Mouse (Mus musculus): ENCODE results near the gene 1500011B03Rik. TPM values are rescaled to one million over a fixed set of nuclear protein-coding genes. Genes with fewer than 3 reads are reported as not detected.
A peak's percentile ranks its signal among the peaks of the same experiment; 100 is the strongest.

The 1500011B03Rik gene
- polyA plus RNA-seq, 1 experiment, result 24.1 TPM

DNA sequence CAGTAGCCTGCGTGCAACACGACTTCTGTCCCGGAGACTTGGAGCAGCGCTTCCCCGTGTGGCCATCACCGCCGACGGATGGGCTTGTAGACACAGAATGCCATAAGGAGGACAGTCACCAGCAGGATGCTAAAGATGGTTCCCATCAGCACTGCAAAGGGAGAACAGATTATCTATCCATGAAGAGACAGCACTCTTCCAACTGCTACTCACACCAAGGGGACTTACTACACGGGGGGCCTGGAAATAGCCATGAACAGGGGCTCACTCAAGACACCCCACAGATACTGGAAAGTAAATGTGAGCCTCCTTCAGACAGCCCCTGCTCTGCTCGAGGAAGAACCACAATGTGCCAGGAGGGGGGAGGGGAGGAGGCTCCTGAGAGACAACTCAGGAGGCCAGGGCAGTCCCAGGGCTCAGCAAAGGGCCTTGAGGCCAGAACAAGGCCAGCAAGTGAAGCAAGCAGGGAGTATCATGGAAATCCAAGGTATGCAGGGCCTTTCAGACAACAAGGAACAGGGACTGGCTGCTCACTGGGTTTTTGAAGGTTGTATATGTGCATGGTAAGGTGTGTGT, 14.0 kb downstream of the 1500011B03Rik start:
- Histone ChIP-seq H3K27ac (ENCODE audit: insufficient read depth, low read length) (no peak overlapping the region), H3K36me3 (ENCODE audit: control insufficient read depth, insufficient read depth, low read length) (peaks cover 10% of the 10 kb centered on the region), H3K27me3 (ENCODE audit: control insufficient read depth, insufficient read depth, low read length) (peaks cover 2% of the 10 kb centered on the region; the same call in 1 of the 2 replicates), H3K4me3 (ENCODE audit: extremely low read depth, insufficient read depth, insufficient read length) (no peak overlapping the region), H3K4me1 (ENCODE audit: control insufficient read depth, insufficient read depth, insufficient read length) (peaks cover 9% of the 10 kb centered on the region; the same call in 1 of the 2 replicates)
- TF ChIP-seq POLR2A (IDR thresholded peaks at IDR 0.05; ENCODE audit: low read depth, low read length) (no peak), CTCF (IDR thresholded peaks at IDR 0.05; ENCODE audit: extremely low read depth, insufficient read depth, insufficient read length, insufficient replicate concordance) (no peak)
- no peak for DNase-seq (ENCODE audit: low read depth in 1 of 2, low spot score in 2 of 2)
- 84% methylated on average over 10 of the region's 10 CpGs for WGBS

DNA sequence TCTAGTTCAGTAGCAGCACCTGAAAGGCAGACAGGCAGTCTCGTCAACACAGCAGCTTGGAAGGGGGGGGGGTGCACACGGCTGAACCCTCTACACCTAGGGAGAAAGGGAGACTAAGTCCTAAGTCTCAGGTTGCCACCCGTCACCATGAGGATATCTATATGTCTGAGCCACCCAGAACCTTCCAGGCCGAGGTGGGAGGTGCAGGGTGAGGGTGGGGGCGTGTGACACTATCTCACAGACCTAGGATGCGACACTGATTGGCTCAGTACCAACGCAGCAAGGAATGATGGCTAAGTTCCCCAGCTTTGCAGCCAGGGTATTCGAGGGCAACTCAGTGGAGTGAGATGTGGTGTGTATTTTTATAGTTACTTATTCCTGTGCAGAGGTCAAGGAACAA, 14.9 kb downstream of the 1500011B03Rik start:
- 73% methylated on average over 8 of the region's 8 CpGs for WGBS
- DNase-seq (ENCODE audit: low read depth in 1 of 2, low spot score in 2 of 2), result no peak
- TF ChIP-seq POLR2A (IDR thresholded peaks at IDR 0.05; ENCODE audit: low read depth, low read length) (no peak), CTCF (IDR thresholded peaks at IDR 0.05; ENCODE audit: extremely low read depth, insufficient read depth, insufficient read length, insufficient replicate concordance) (no peak)
- Histone ChIP-seq H3K27me3 (ENCODE audit: control insufficient read depth, insufficient read depth, low read length) (no peaks in the 10 kb centered on the region), H3K36me3 (ENCODE audit: control insufficient read depth, insufficient read depth, low read length) (peaks cover 18% of the 10 kb centered on the region), H3K27ac (ENCODE audit: insufficient read depth, low read length) (no peak overlapping the region), H3K4me3 (ENCODE audit: extremely low read depth, insufficient read depth, insufficient read length) (no peak overlapping the region), H3K4me1 (ENCODE audit: control insufficient read depth, insufficient read depth, insufficient read length) (peaks cover 9% of the 10 kb centered on the region; the same call in 1 of the 2 replicates)

DNA sequence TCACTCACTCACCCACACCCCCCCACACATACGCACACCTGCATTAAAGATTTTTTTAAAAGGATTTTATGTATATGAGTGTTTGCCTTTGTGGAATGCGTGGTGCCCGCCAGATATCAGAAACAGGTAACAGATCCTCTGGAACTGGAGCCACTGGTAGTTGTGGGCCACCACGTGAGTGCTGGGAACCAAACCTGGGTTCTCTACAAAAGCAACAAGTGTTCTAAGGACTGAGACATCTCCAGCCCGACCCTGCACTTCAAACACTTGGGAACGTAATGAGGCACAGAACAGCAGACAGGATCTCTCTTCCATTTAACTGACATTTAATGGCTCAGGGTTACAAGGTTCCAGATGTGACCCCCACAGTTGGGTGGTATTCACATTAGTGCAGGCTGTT, 15.4 kb downstream of the 1500011B03Rik start:
- peaks cover 22% of the 10 kb centered on the region for H3K36me3 ChIP-seq (ENCODE audit: control insufficient read depth, insufficient read depth, low read length)
- H3K27ac ChIP-seq (ENCODE audit: insufficient read depth, low read length), result no peak overlapping the region
- DNase-seq (ENCODE audit: low read depth in 1 of 2, low spot score in 2 of 2), result no peak
- TF ChIP-seq CTCF (IDR thresholded peaks at IDR 0.05; ENCODE audit: extremely low read depth, insufficient read depth, insufficient read length, insufficient replicate concordance) (no peak), POLR2A (IDR thresholded peaks at IDR 0.05; ENCODE audit: low read depth, low read length) (no peak)
- H3K4me1 ChIP-seq (ENCODE audit: control insufficient read depth, insufficient read depth, insufficient read length), result peaks cover 9% of the 10 kb centered on the region; the same call in 1 of the 2 replicates
- WGBS, result 72% methylated on average over 6 of the region's 6 CpGs
- no peaks in the 10 kb centered on the region for H3K27me3 ChIP-seq (ENCODE audit: control insufficient read depth, insufficient read depth, low read length)
- H3K4me3 ChIP-seq (ENCODE audit: extremely low read depth, insufficient read depth, insufficient read length), result no peak overlapping the region

DNA sequence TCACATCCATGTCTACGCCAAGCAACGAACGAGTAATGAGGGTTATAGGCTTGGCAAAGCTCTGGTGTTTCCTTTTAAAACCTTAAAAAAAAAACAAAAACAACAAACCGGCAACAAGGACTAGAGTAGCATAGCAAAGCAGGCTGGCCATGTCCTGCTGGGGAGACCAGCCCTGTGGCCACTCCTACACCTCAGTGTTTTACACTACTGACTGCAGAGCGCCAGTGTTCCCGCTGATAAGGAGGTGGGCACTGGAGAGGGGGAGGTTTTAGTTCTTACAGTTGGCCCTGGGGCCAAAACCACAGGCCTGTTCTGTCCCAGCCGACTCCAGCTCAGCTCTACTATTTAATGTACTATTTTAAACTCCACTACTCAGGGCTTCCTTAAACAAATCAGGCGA, 15.8 kb downstream of the 1500011B03Rik start:
- no peak overlapping the region for H3K27ac ChIP-seq (ENCODE audit: insufficient read depth, low read length)
- H3K4me1 ChIP-seq (ENCODE audit: control insufficient read depth, insufficient read depth, insufficient read length), result peaks cover 9% of the 10 kb centered on the region; the same call in 1 of the 2 replicates
- 43% methylated on average over 8 of the region's 8 CpGs for WGBS
- no peaks in the 10 kb centered on the region for H3K27me3 ChIP-seq (ENCODE audit: control insufficient read depth, insufficient read depth, low read length)
- TF ChIP-seq POLR2A (IDR thresholded peaks at IDR 0.05; ENCODE audit: low read depth, low read length) (no peak), CTCF (IDR thresholded peaks at IDR 0.05; ENCODE audit: extremely low read depth, insufficient read depth, insufficient read length, insufficient replicate concordance) (no peak)
- peaks cover 25% of the 10 kb centered on the region for H3K36me3 ChIP-seq (ENCODE audit: control insufficient read depth, insufficient read depth, low read length)
- no peak overlapping the region for H3K4me3 ChIP-seq (ENCODE audit: extremely low read depth, insufficient read depth, insufficient read length)
- no peak for DNase-seq (ENCODE audit: low read depth in 1 of 2, low spot score in 2 of 2)

DNA sequence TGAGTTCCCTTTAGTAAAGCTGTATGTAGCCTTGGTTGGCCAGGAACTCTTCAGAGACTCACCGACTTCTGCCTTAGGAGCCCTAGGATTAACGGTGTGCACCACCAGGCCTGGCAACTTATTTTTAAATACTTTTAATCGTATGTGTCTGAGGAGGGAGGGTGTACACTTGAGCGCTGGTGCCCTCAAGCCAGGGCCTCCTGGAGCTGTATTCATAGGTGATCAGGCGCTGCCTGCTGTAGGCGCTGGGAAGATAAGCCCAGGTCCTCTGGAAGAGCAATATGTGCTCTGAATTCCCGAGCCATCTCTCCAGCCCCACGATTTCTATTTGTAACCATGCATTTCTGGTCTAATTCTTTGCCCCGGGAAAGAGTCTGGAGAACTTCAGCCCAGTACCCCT, 16.2 kb downstream of the 1500011B03Rik start:
- TF ChIP-seq CTCF (IDR thresholded peaks at IDR 0.05; ENCODE audit: extremely low read depth, insufficient read depth, insufficient read length, insufficient replicate concordance) (no peak), POLR2A (IDR thresholded peaks at IDR 0.05; ENCODE audit: low read depth, low read length) (no peak)
- Histone ChIP-seq H3K4me3 (ENCODE audit: extremely low read depth, insufficient read depth, insufficient read length) (no peak overlapping the region), H3K4me1 (ENCODE audit: control insufficient read depth, insufficient read depth, insufficient read length) (peaks cover 9% of the 10 kb centered on the region; the same call in 1 of the 2 replicates), H3K27ac (ENCODE audit: insufficient read depth, low read length) (peak overlapping the region; percentile 92), H3K36me3 (ENCODE audit: control insufficient read depth, insufficient read depth, low read length) (peaks cover 28% of the 10 kb centered on the region), H3K27me3 (ENCODE audit: control insufficient read depth, insufficient read depth, low read length) (no peaks in the 10 kb centered on the region)
- WGBS, result 45% methylated on average over 9 of the region's 9 CpGs
- no peak for DNase-seq (ENCODE audit: low read depth in 1 of 2, low spot score in 2 of 2)

DNA sequence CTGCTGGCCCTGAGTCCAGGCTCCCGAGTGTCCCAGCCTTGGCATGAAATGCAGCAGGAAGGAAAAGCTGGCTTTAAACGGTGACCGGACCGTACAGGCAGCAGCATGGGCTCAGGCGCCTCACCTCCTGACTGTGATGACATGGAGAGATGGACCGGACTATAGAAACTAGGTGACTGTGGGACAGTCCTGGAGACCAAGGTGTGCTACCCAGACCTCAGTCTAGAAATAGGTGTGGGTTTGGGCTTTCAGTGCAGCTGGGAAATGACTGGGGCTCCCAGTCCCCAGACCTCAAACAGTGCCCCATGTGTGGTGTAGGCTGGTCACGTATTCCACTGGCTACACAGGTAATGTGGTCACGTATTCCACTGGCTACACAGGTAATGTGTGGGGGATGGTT, 16.6 kb downstream of the 1500011B03Rik start:
- Histone ChIP-seq H3K4me3 (ENCODE audit: extremely low read depth, insufficient read depth, insufficient read length) (peak overlapping the region; percentile 53; the same call in 1 of the 2 replicates), H3K36me3 (ENCODE audit: control insufficient read depth, insufficient read depth, low read length) (peaks cover 32% of the 10 kb centered on the region), H3K4me1 (ENCODE audit: control insufficient read depth, insufficient read depth, insufficient read length) (peaks cover 9% of the 10 kb centered on the region; the same call in 1 of the 2 replicates), H3K27ac (ENCODE audit: insufficient read depth, low read length) (peak overlapping the region; percentile 92), H3K27me3 (ENCODE audit: control insufficient read depth, insufficient read depth, low read length) (no peaks in the 10 kb centered on the region)
- WGBS, result 52% methylated on average over 8 of the region's 8 CpGs
- DNase-seq (ENCODE audit: low read depth in 1 of 2, low spot score in 2 of 2), result no peak
- TF ChIP-seq POLR2A (IDR thresholded peaks at IDR 0.05; ENCODE audit: low read depth, low read length), result no peak
- TF ChIP-seq CTCF (IDR thresholded peaks at IDR 0.05; ENCODE audit: extremely low read depth, insufficient read depth, insufficient read length, insufficient replicate concordance), result no peak
